Mouse (Mus musculus) midbrain, embryonic 15.5 days (tissue): ENCODE results near the gene Rptor. TPM values are rescaled to one million over a fixed set of nuclear protein-coding genes. Genes with fewer than 3 reads are reported as not detected.

ENCODE experiments used
- ATAC-seq: fragments of 200-750 bp; cut with Nextera tagmentation; replicated peaks from 2 replicates; pipeline ENCODE4 v1.8.0; 2017; ENCODE audit warnings: moderate TSS enrichment
- H3K27ac ChIP-seq: fragments of 300-500 bp; sonication (generic); 2 replicates; pipeline ENCODE4 v1.5.1; 2015; ENCODE audit warnings: mild to moderate bottlenecking, inconsistent platforms
- H3K27me3 ChIP-seq: fragments of 300-500 bp; sonication (generic); replicated peaks from 2 replicates; pipeline ENCODE4 v1.6.1; 2015; ENCODE audit warnings: inconsistent platforms
- H3K36me3 ChIP-seq: fragments of 300-500 bp; sonication (generic); replicated peaks from 2 replicates; pipeline ENCODE4 v1.6.1; 2015; ENCODE audit warnings: inconsistent platforms
- H3K4me1 ChIP-seq: fragments of 300-500 bp; sonication (generic); 2 replicates; pipeline ENCODE4 v1.6.1; 2015; ENCODE audit warnings: inconsistent platforms
- H3K4me2 ChIP-seq: fragments of 300-500 bp; sonication (generic); 2 replicates; pipeline ENCODE4 v1.6.1; 2015; ENCODE audit warnings: inconsistent platforms, mild to moderate bottlenecking, moderate library complexity
- H3K4me3 ChIP-seq: fragments of 300-500 bp; sonication (generic); 2 replicates; pipeline ENCODE4 v1.5.1; 2015; ENCODE audit warnings: mild to moderate bottlenecking, inconsistent platforms
- H3K9ac ChIP-seq: fragments of 300-500 bp; sonication (generic); 2 replicates; pipeline ENCODE4 v1.6.1; 2015; ENCODE audit warnings: mild to moderate bottlenecking, inconsistent platforms
- H3K9me3 ChIP-seq: fragments of 300-500 bp; sonication (generic); 2 replicates; pipeline ENCODE4 v1.6.1; 2016; ENCODE audit warnings: inconsistent platforms
- WGBS: fragments of 180-500 bp; shearing (Covaris S2); methylation state at CpG from one replicate; pipeline ENCODE4 v1.1.7; 2015; ENCODE audit warnings: mixed read lengths; 5-methylcytosine and 5-hydroxymethylcytosine counted together
- polyA plus RNA-seq: library from polyadenylated mRNA; unstranded; fragments of >200 nt; fragmentation: Nextera tagmentation; extraction: Ambion mirVana; gene quantifications from 2 replicates; pipeline ENCODE4 v1.2.1, GENCODE M21; 2015

Rptor gene
- polyA plus RNA-seq, 1 experiment from 2014 or later: 13.1 TPM

DNA sequence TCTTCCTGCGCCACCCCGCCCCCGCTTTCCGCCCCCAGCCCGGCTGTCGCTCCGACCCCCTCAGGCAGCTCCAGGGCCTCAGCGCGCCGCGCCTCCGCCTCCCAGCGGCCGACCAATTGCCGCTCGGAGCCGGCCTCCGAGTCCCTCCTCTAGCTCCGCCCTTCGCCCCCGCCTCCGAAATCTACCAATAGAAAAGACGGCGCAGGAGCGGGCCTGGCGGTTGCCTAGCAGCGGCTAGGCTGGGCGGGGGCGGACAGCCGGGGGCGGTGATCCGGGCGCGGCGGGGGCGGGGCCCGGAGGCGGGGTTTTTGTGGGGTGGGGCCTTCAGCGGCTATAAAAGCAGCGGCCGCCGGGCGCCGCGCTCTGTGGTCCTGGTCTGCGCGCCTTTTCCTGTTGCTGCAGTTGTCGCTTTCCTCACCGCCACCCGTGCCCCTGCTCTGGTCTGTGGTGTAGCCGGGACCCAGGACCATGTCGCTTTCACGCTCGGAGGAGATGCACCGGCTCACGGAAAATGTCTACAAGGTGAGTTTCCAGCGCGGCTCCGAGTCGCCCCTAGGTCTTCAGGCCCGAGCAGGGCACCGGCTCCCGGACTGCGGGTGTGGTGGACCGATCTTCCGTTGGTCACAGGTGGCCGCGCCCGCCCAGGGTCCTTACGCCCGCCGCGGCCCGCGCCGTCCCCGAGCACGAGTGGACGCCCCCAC is 340.2 kb downstream of the Rptor start, which contains the start of gene Baiap2:
Gene Baiap2, plus strand, starts transcription at position 37 of the 701 bp plus-strand sequence.
- peaks cover 13% of the 10 kb centered on the region for H3K27me3 ChIP-seq
- ATAC-seq: peak; percentile 97
- under 1% methylated on average over 63 of the region's 79 CpGs for WGBS

DNA sequence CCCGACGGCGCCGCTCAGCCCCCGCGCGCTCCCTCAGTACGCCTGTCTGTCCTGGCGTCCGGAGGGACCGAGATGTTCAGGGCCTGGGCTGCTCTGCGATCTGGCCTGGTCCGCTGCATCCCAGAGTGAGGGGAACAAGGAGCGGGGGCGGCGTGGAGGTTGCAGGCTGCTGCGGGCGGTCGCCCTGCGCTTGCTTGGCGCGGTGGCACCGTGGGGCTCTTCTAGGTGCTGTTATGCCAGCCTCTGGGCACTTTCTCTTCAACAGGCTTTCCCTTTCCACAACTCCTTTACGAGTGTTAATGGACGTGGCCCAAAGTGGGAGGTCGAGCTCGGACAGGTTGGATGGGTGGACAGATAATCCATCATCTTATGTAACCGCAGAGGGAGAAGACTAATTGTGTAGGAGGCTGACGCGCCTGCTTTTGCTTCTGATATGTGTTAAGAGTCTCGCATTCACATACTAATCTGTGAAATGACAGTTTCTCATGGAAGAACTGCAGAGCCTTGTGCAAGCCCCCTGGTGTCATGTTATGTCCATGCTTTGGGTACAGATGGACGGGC is 340.8 kb downstream of the Rptor start:
- WGBS: 6% methylated on average over 32 of the region's 32 CpGs
- Histone ChIP-seq H3K4me3 (peak overlapping the region; percentile 68), H3K4me1 (peaks cover 25% of the 10 kb centered on the region), H3K27ac (no peak overlapping the region), H3K36me3 (no peaks in the 10 kb centered on the region), H3K27me3 (peaks cover 13% of the 10 kb centered on the region), H3K4me2 (peak overlapping the region; percentile 78), H3K9me3 (no peaks in the 10 kb centered on the region), H3K9ac (peak overlapping the region; percentile 49)
- peak; percentile 37; the same call in 1 of the 2 replicates for ATAC-seq

More for the DNA sequence above, 340.2 kb downstream of the Rptor start, which contains the start of gene Baiap2:
- Histone ChIP-seq H3K27ac (peak within 1 kb of the TSS; percentile 69), H3K4me1 (peaks cover 25% of the 10 kb centered on the region), H3K36me3 (no peaks in the 10 kb centered on the region), H3K4me2 (peak within 1 kb of the TSS; percentile 78), H3K9ac (peak within 1 kb of the TSS; percentile 51), H3K4me3 (peak within 1 kb of the TSS; percentile 68), H3K9me3 (no peaks in the 10 kb centered on the region)

DNA sequence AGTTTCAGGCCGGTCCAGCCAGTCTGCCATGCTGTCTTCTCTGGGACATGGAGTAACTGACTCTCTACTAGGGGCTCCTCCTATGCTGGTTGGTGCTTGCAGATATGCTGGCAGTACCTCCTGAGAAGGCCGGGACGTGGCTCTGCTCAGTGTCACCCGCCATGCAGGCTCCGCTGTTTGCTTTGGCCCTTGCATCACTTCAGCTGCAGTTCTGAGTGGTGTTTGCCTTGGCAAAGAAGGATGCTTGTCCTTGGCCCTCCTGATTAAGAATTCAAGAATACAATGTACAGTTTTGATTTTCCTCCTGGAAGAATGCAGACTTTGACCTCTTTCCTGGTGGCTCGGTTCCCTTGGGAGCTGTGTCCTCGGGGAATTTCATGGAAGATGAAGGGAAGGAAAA is 342.6 kb downstream of the Rptor start:
- no peaks in the 10 kb centered on the region for H3K36me3 ChIP-seq
- H3K9me3 ChIP-seq: no peaks in the 10 kb centered on the region
- no peak overlapping the region for H3K4me3 ChIP-seq
- no peak overlapping the region for H3K27ac ChIP-seq
- H3K27me3 ChIP-seq: peaks cover 12% of the 10 kb centered on the region
- no peak for ATAC-seq
- WGBS: 84% methylated on average over 7 of the region's 7 CpGs
- no peak overlapping the region for H3K4me2 ChIP-seq
- H3K9ac ChIP-seq: no peak overlapping the region
- peaks cover 25% of the 10 kb centered on the region for H3K4me1 ChIP-seq

DNA sequence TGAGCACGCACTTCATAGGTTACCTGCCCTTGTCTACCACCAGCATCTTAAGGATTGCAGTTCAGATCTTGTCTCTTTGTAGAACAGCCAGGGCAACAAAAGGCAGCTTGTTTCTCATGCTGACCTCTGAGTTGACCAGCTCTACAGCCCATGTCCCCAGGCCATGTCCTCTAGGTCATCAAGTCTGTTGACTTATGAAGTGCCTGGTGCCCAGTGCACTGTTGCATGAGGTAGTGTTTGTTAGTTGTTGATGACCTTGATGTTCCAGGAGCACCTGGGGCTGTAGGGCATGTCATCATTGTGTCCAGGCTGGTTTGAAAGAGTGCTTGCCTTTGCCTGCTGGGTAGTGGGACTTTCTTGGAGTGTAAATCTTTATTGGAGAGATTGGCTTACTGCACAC is 344.7 kb downstream of the Rptor start:
- Histone ChIP-seq H3K27me3 (no peaks in the 10 kb centered on the region), H3K4me1 (peaks cover 13% of the 10 kb centered on the region), H3K4me3 (no peak overlapping the region), H3K36me3 (no peaks in the 10 kb centered on the region), H3K9ac (no peak overlapping the region), H3K9me3 (no peaks in the 10 kb centered on the region), H3K4me2 (no peak overlapping the region), H3K27ac (no peak overlapping the region)
- ATAC-seq: no peak
- WGBS: 100% methylated on average over 1 of the region's 1 CpGs

DNA sequence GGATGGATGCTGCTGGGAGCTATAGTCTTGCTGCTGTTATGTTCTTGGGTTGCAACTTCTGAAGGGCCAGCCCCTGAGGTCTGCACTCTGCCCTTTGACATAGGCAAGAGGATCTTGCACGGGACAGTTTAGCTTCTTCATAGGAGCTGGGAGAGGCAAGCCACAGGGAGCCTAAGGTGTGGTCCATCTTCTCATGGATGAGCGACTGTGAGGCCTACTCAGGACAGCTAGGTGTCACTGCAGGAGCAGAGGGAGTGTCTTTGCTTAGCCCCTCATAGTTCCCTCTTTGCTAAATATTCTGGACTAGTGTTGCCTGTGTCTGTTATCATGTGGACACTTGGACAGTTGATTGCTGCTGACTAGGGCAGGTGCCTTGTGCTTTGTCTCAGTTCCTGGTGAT is 345.2 kb downstream of the Rptor start:
- no peak for ATAC-seq
- WGBS: 48% methylated on average over 2 of the region's 2 CpGs

DNA sequence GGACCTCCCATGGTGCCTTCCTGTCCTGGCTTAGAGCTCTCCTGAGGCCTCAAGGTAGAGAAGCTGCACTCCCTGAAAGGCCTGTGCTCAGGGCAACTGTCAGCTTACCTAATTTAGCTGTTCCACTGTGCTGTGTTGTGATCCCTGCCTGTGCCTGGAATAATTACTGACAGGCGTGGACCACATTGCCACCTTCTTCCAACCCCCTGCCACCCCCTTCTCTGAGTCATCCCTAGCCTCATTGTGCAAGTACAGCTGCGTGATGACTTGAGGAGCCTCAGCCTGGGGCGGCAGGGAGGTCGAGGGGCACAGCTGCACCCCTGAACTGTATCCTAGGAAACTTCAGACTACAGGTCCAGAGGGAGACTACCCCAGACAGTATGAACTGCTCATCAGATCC is 345.6 kb downstream of the Rptor start:
- Histone ChIP-seq H3K27me3 (no peaks in the 10 kb centered on the region), H3K9ac (no peak overlapping the region), H3K27ac (no peak overlapping the region), H3K4me3 (no peak overlapping the region), H3K36me3 (no peaks in the 10 kb centered on the region), H3K4me1 (peaks cover 11% of the 10 kb centered on the region), H3K4me2 (no peak overlapping the region), H3K9me3 (no peaks in the 10 kb centered on the region)
- 75% methylated on average over 4 of the region's 4 CpGs for WGBS
- ATAC-seq: no peak

More for the DNA sequence above, 345.2 kb downstream of the Rptor start:
- no peaks in the 10 kb centered on the region for H3K36me3 ChIP-seq
- H3K4me1 ChIP-seq: peaks cover 13% of the 10 kb centered on the region
- no peak overlapping the region for H3K9ac ChIP-seq
- H3K27ac ChIP-seq: no peak overlapping the region
- no peaks in the 10 kb centered on the region for H3K9me3 ChIP-seq
- no peak overlapping the region for H3K4me2 ChIP-seq
- H3K27me3 ChIP-seq: no peaks in the 10 kb centered on the region
- H3K4me3 ChIP-seq: no peak overlapping the region

DNA sequence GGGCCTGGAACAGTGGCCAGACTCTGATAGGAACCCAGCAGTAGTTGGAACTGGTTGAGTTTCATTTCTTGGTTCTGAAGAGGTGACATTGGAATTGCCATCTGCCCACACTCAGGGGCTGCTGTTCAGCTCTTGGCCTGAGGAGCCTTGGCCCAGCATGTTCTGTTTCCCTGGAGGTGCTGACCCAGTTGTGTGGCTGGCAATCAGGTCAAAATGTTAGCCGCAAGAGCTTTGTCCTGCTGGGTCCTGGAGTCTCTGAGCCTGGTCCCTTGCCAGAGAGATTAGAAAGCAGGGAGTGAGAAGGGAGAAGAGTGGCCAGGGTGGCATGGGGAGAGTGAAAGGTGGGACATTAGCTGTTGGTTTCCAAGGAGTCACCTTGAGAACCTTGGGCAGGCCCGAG is 346.1 kb downstream of the Rptor start:
- Histone ChIP-seq H3K27me3 (no peaks in the 10 kb centered on the region), H3K9ac (no peak overlapping the region), H3K36me3 (no peaks in the 10 kb centered on the region), H3K4me1 (peaks cover 6% of the 10 kb centered on the region), H3K27ac (no peak overlapping the region), H3K4me2 (no peak overlapping the region), H3K9me3 (no peaks in the 10 kb centered on the region), H3K4me3 (no peak overlapping the region)
- ATAC-seq: no peak
- 88% methylated on average over 2 of the region's 2 CpGs for WGBS

Other genes with a start within 250 kb of the Rptor start
- gene Sgsh, start 247.4 kb upstream of the Rptor start, polyA plus RNA-seq: 5.2 and 6.6 TPM in 2 replicates
- 6.9 and 7.4 TPM in 2 replicates for gene Slc26a11, start 247.3 kb upstream of the Rptor start, polyA plus RNA-seq
- 1.4 and 1.6 TPM in 2 replicates for gene Rnf213, start 209.8 kb upstream of the Rptor start, polyA plus RNA-seq
- 20.7 and 22.2 TPM in 2 replicates for gene Endov, start 111.6 kb upstream of the Rptor start, polyA plus RNA-seq
- gene Nptx1, start 55.2 kb upstream of the Rptor start, polyA plus RNA-seq: 13.6 and 13.7 TPM in 2 replicates